Mouse (Mus musculus): Measurements from ENCODE around the gene Rhoj. TPM values are rescaled to one million over a fixed set of nuclear protein-coding genes. Genes with fewer than 3 reads are reported as not detected.
"Not testable (repeated sequence)": the region's sequence is repeated elsewhere in the genome, so short reads cannot be mapped to it uniquely, and the experiment has no call there.

The Rhoj gene
- polyA plus RNA-seq, 1 experiment from 2014 or later, result 26.0 TPM

DNA sequence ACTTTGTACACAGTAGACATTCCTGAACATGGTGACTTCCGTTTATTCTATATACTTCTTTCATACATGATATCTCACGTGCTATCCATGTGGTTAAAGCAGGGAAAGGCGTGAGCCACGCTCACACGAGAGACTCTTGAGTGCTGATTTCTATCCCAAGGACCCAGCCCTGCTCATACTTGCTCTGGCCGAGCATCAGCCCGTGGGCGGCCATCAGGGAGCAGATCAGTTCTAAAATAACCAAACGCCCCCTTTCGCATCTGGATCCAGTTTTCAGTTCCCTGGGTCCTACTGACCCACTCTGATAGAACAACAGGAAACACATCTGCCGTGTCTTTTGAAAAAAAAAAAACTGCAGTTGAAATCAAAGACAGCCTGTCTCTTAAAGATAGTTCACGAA lies 2.6 kb downstream of the Rhoj start:
- DNase-seq (ENCODE audit: low spot score), result peak; percentile 22
- Histone ChIP-seq H3K27ac (no peak overlapping the region), H3K9me3 (no peaks in the 10 kb centered on the region), H3K27me3 (ENCODE audit: insufficient read depth, poor library complexity, severe bottlenecking) (peaks cover 50% of the 10 kb centered on the region), H3K36me3 (no peaks in the 10 kb centered on the region), H3K4me3 (no peak overlapping the region), H3K4me1 (peaks cover 7% of the 10 kb centered on the region; the same call in 1 of the 2 replicates)
- WGBS, result 70% methylated on average over 12 of the region's 12 CpGs

DNA sequence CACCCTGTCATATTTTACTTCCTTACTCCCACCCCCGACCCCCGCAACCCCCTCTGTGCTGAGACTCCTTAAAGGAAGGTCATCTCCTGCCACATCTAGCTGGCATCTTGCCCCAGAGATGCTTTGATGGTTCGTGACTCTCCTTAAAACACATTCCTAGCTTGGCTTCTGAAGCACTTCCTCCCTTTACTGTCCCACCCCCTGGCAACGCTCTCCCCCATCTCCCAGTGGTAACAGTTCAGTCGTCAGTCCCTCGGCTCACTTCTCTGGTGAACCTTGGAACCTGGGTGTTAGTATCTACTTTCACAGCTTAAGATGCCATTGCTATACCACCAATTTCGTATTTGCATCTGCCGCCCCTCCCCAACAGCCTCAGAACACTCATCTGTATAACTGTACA lies 3.8 kb downstream of the Rhoj start:
- 77% methylated on average over 8 of the region's 8 CpGs for WGBS
- no peaks in the 10 kb centered on the region for H3K9me3 ChIP-seq

GRCm38 (mm10) chr12:75313992-75314391 lies 5.9 kb downstream of the Rhoj start:
- 75% methylated on average over 3 of the region's 3 CpGs for WGBS
- DNase-seq (ENCODE audit: low spot score), result peak; percentile 47
- H3K27ac ChIP-seq, result no peak overlapping the region
- no peaks in the 10 kb centered on the region for H3K36me3 ChIP-seq
- H3K4me3 ChIP-seq, result no peak overlapping the region
- H3K9me3 ChIP-seq, result no peaks in the 10 kb centered on the region
- H3K4me1 ChIP-seq, result no peaks in the 10 kb centered on the region
- peaks cover 32% of the 10 kb centered on the region for H3K27me3 ChIP-seq (ENCODE audit: insufficient read depth, poor library complexity, severe bottlenecking)

More for the DNA sequence above, 3.8 kb downstream of the Rhoj start:
- Histone ChIP-seq H3K4me1 (peaks cover 7% of the 10 kb centered on the region; the same call in 1 of the 2 replicates), H3K36me3 (no peaks in the 10 kb centered on the region), H3K4me3 (no peak overlapping the region), H3K27me3 (ENCODE audit: insufficient read depth, poor library complexity, severe bottlenecking) (peaks cover 39% of the 10 kb centered on the region), H3K27ac (no peak overlapping the region; the same call in 1 of the 2 replicates)
- DNase-seq (ENCODE audit: low spot score), result peak; percentile 63

DNA sequence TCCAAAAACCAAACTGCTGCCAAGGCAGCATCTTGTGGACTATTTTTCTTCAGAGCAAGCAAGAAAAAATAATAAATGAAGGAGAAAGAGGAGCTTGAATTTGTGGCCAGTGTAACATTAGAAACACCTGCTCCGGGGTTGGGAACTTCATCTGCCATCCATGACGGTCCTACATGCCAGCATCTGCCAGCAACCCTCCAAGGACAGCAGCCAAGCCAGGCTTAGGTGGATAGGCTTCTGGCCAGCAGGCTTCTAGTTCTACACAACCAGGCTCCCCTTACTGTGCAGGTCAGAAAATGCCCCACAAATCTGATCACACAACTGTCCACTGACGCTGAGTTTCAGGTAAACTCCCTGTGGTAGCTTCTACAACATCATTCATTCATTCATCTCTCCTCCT lies 7.7 kb downstream of the Rhoj start:
- H3K4me3 ChIP-seq, result no peak overlapping the region
- 90% methylated on average over 3 of the region's 3 CpGs for WGBS
- H3K36me3 ChIP-seq, result no peaks in the 10 kb centered on the region
- no peaks in the 10 kb centered on the region for H3K9me3 ChIP-seq
- H3K4me1 ChIP-seq, result peaks cover 6% of the 10 kb centered on the region; the same call in 1 of the 2 replicates
- DNase-seq (ENCODE audit: low spot score), result no peak
- H3K27me3 ChIP-seq (ENCODE audit: insufficient read depth, poor library complexity, severe bottlenecking), result peaks cover 24% of the 10 kb centered on the region
- no peak overlapping the region for H3K27ac ChIP-seq

DNA sequence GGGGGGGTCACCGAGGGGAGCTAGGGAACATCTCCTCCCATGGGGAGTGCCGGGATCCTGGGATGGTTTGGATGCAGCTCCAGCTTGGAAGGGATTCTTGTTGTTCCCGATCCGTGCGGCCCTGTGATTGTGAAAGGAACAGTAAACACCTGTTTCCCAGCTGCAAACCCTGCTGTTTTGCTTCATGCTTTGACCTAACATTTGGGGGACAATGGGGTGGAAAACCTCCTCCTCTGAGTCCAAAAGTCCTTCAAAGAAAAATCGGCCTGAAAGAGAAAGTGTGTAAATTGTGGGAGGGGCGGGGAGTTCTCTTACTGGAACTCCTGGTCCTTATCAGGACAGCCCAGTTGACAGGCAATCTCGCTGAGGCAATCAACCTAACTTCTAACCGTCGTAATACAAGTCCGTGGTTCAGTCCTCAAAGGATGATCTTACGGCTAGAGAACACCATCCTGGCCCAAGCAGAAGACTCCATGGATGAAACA lies 12.4 kb downstream of the Rhoj start:
- H3K4me3 ChIP-seq, result no peak overlapping the region
- WGBS, result 44% methylated on average over 12 of the region's 12 CpGs
- peaks cover 6% of the 10 kb centered on the region; the same call in 1 of the 2 replicates for H3K4me1 ChIP-seq
- peak; percentile 39 for DNase-seq (ENCODE audit: low spot score)
- H3K27me3 ChIP-seq (ENCODE audit: insufficient read depth, poor library complexity, severe bottlenecking), result peaks cover 3% of the 10 kb centered on the region; the same call in 1 of the 2 replicates
- no peaks in the 10 kb centered on the region for H3K9me3 ChIP-seq
- H3K36me3 ChIP-seq, result peaks cover 15% of the 10 kb centered on the region; the same call in 1 of the 2 replicates
- H3K27ac ChIP-seq, result no peak overlapping the region

DNA sequence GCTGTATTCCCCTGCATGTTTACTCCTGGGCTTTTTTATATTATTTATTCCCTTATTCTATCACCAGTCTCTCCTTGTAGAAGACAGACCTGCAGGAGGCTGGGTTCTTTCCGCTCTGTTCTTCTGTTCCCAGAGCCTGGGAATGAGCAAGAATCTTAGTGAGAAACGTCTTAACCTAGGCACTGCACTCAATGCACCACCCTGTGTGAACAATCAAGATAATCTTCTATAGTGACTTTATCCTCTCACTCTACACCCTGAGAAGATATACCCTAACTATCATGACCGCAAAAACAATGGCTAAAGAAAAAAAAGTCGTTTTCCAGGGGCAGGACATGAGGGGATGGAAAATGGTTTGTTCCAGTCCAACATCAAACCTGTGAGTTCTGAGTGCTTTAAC lies 13.1 kb downstream of the Rhoj start:
- Histone ChIP-seq H3K27me3 (ENCODE audit: insufficient read depth, poor library complexity, severe bottlenecking) (peaks cover 3% of the 10 kb centered on the region; the same call in 1 of the 2 replicates), H3K27ac (no peak overlapping the region), H3K9me3 (no peaks in the 10 kb centered on the region), H3K4me3 (no peak overlapping the region), H3K36me3 (peaks cover 15% of the 10 kb centered on the region; the same call in 1 of the 2 replicates), H3K4me1 (peaks cover 6% of the 10 kb centered on the region; the same call in 1 of the 2 replicates)
- 61% methylated on average over 4 of the region's 4 CpGs for WGBS
- DNase-seq (ENCODE audit: low spot score), result peak; percentile 7

DNA sequence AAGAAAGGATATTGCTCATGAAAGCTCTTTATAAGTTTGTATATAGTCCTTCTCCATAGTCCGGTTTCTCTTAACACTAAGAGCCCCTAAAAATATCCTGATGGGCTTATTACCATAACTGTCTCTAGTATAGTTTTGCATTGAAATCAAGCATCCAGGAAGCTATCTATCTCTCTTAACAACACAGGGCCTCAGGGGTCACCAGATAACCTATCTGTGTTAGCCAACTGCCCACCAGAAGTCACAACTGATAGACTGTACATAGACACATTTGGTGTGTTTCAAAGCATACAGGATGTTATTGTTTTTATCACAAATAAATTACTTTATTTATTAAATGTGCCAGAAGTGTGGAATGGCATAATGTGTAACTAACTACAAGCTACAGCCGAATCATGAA lies 21.1 kb downstream of the Rhoj start:
- Histone ChIP-seq H3K4me1 (peaks cover 5% of the 10 kb centered on the region; the same call in 1 of the 2 replicates), H3K9me3 (no peaks in the 10 kb centered on the region), H3K36me3 (0 out of 2 replicates have a peak, but pooled peaks cover under 1% of the 10 kb centered on the region), H3K27me3 (ENCODE audit: insufficient read depth, poor library complexity, severe bottlenecking) (no peaks in the 10 kb centered on the region), H3K4me3 (no peak overlapping the region), H3K27ac (no peak overlapping the region)
- 65% methylated on average over 2 of the region's 2 CpGs for WGBS
- no peak for DNase-seq (ENCODE audit: low spot score)

- DNase-seq (ENCODE audit: low spot score), result no peak
- no peak overlapping the region for H3K4me3 ChIP-seq
- 86% methylated on average over 3 of the region's 3 CpGs for WGBS
- H3K36me3 ChIP-seq, result no peaks in the 10 kb centered on the region
- no peaks in the 10 kb centered on the region for H3K4me1 ChIP-seq
- no peak overlapping the region for H3K27ac ChIP-seq
- H3K27me3 ChIP-seq (ENCODE audit: insufficient read depth, poor library complexity, severe bottlenecking), result no peaks in the 10 kb centered on the region
- no peaks in the 10 kb centered on the region for H3K9me3 ChIP-seq
Measured at GRCm38 (mm10) chr12:75339894-75340293, 31.8 kb downstream of the Rhoj start.

- Histone ChIP-seq H3K9me3 (no peaks in the 10 kb centered on the region), H3K36me3 (no peaks in the 10 kb centered on the region), H3K27ac (no peak overlapping the region), H3K4me3 (no peak overlapping the region), H3K4me1 (no peaks in the 10 kb centered on the region), H3K27me3 (ENCODE audit: insufficient read depth, poor library complexity, severe bottlenecking) (no peaks in the 10 kb centered on the region)
- 90% methylated on average over 7 of the region's 7 CpGs for WGBS
- DNase-seq (ENCODE audit: low spot score), result no peak
Measured at GRCm38 (mm10) chr12:75340331-75340730, 32.2 kb downstream of the Rhoj start.

GRCm38 (mm10) chr12:75348551-75348950 lies 40.4 kb downstream of the Rhoj start:
- 65% methylated on average over 7 of the region's 7 CpGs for WGBS

GRCm38 (mm10) chr12:75349537-75349936 lies 41.4 kb downstream of the Rhoj start:
- peak; percentile 55 for DNase-seq (ENCODE audit: low spot score)
- WGBS, result 82% methylated on average over 5 of the region's 5 CpGs
- H3K36me3 ChIP-seq; H3K27ac ChIP-seq; H3K27me3 ChIP-seq (ENCODE audit: insufficient read depth, poor library complexity, severe bottlenecking); H3K9me3 ChIP-seq; H3K4me3 ChIP-seq; H3K4me1 ChIP-seq: not testable (repeated sequence)

More at GRCm38 (mm10) chr12:75348551-75348950, 40.4 kb downstream of the Rhoj start:
- Histone ChIP-seq H3K36me3 (no peaks in the 10 kb centered on the region), H3K4me1 (no peaks in the 10 kb centered on the region), H3K9me3 (no peaks in the 10 kb centered on the region), H3K27ac (no peak overlapping the region), H3K27me3 (ENCODE audit: insufficient read depth, poor library complexity, severe bottlenecking) (no peaks in the 10 kb centered on the region), H3K4me3 (no peak overlapping the region)
- peak; percentile 69 for DNase-seq (ENCODE audit: low spot score)

- Histone ChIP-seq H3K27me3 (ENCODE audit: insufficient read depth, poor library complexity, severe bottlenecking) (no peaks in the 10 kb centered on the region), H3K4me1 (no peaks in the 10 kb centered on the region), H3K4me3 (no peak overlapping the region), H3K36me3 (no peaks in the 10 kb centered on the region), H3K9me3 (no peaks in the 10 kb centered on the region), H3K27ac (no peak overlapping the region)
- DNase-seq (ENCODE audit: low spot score), result no peak
- whole genome bisulfite sequencing, result 87% methylated on average over 5 of the region's 5 CpGs
Measured at GRCm38 (mm10) chr12:75350750-75351149, 42.6 kb downstream of the Rhoj start.

DNA sequence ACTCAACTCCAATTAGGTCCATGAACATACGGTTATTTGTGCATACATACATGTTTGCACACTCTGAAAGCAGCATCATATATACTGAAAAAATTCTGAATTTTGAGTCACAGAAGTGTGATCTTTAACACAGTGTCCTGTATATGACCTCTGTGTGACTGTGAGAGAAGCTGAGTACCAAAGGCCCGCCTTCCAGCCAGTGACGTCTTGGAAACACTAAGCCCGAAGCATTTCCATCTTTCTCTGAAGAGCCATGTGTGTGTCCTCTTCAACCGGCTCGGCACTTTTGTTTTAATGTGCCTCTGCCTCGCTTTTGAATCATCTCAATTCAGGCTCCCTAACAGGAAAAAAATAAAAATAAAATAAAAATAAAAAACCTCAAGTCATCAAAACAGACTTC lies 43.7 kb downstream of the Rhoj start:
- H3K9me3 ChIP-seq, result no peaks in the 10 kb centered on the region
- no peaks in the 10 kb centered on the region for H3K36me3 ChIP-seq
- no peaks in the 10 kb centered on the region for H3K27me3 ChIP-seq (ENCODE audit: insufficient read depth, poor library complexity, severe bottlenecking)
- no peaks in the 10 kb centered on the region for H3K4me1 ChIP-seq
- DNase-seq (ENCODE audit: low spot score), result no peak
- no peak overlapping the region for H3K4me3 ChIP-seq
- WGBS, result 71% methylated on average over 7 of the region's 7 CpGs
- H3K27ac ChIP-seq, result no peak overlapping the region

DNA sequence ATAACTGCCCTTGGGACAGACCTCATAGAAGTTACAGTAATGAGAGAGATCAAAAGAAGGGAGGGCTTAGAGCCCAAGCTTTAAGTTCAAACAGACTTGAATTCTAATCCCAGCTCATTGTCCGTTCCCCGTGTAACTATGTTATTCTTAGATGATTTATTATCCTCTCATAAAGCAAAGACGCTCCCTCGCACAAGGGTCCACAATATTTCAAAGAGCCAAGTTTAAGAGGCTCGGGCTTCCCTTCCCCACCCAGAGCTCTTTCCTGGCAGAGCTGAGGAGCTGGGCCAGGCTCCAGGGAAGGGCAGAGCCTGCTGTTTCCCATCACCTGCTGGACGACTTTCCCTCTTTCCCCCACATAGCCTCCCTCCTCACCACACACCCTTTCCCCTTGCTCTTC lies 44.3 kb downstream of the Rhoj start:
- no peak overlapping the region; the same call in 1 of the 2 replicates for H3K27ac ChIP-seq
- DNase-seq (ENCODE audit: low spot score), result no peak
- no peaks in the 10 kb centered on the region for H3K27me3 ChIP-seq (ENCODE audit: insufficient read depth, poor library complexity, severe bottlenecking)
- H3K9me3 ChIP-seq, result no peaks in the 10 kb centered on the region
- H3K36me3 ChIP-seq, result no peaks in the 10 kb centered on the region
- WGBS, result 79% methylated on average over 6 of the region's 6 CpGs
- H3K4me1 ChIP-seq, result no peaks in the 10 kb centered on the region
- no peak overlapping the region for H3K4me3 ChIP-seq
